Mouse (Mus musculus) kidney, postnatal 25 days (tissue): ENCODE results near the gene Pkm.
A peak's percentile ranks its signal among the peaks of the same experiment; 100 is the strongest.

Experiments
- DNase-seq, 2 experiments: peaks; one replicate each; pipeline ENCODE4 v3.0.0; 2021; ENCODE audit warnings: mixed read lengths in 2 of 2

Pkm gene

DNA sequence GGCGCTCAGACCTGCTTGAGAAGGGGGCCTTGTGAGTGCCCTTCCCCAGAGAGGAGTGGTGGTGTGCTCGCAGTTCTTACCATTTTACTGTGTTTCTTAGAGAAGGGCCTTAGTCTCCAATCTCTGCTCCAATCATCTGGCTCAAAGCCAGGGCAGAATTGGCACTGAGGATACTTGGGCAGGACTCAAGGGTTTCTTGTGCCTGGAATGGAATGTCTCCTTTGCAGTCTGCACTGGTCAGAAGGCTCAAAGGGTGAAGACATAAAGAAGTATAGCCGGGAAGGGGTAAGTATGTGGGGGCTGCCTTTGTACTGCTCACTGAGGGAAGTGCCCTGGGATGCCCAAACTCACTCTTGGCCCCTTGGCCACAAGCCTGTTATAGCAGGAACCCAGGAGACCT, 53.1 kb downstream of the Pkm start:
- peak; percentile 77 to 79 for DNase-seq

DNA sequence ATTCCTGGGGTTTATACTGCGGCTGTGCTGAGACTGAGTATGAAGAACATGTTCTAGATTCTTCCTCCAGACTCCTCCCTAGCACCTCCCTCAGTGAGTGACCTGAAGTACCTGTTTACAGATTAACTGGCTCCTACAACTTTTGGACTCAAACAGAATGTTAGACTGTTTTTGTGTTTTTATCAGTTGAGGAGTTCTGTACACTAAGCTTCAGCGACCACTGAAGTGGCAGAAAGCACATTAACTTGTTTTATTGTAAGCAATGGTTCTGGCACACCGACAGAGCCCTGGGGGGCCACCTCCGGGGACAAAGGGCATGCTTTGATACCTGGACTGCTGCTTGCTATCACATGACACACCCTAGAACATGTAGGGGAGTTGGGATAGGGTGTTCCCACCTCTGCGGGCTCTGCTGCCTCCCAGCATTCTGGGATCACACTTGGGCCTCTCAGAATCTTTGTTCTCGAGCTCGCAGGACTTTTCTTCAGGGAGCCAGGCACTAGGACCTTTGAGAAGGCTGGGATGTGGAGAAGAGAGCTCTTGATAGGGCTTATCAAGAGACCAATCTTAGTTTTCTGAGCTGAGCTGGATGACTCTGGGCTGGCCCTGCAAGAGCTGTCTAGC, 60.2 kb downstream of the Pkm start:
- DNase-seq = peak; percentile 49 to 68

DNA sequence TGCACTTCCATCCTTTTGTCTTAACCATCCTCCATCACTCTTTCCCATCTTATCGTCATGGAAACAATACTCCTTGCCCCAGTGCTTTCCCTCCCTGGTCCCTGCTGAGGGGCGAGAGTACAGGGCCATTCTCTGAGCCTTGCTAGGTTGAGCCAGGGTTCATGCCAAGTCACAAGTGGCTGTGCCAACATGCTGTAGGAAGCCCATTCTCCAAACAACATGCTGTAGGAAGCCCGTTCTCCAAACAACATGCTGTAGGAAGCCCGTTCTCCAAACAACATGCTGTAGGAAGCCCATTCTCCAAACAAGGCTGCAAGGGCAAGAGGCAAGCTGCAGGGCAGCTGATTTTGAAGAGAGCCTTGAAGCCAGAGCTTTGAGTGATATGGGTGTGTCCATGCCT, 62.1 kb downstream of the Pkm start:
- no peak for DNase-seq

DNA sequence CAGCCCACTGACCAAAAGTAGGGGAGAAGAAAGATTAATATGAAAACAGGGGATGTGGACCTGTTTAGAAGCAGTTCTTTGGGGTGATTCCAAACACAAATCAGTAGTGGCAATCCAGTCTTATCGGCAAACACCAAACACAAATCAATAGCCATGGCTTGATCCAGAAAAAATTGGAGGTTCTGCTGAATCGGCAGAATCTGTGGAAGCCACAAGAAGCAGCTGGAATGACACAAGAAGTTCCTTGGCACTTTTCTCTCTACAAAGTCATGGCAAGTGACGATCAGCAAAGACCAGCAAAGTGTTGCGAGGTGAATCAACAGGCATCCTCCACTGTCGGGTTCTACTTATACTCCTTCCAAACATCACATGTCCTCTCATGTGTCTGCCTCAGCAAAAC, 65.0 kb downstream of the Pkm start:
- DNase-seq = no peak

DNA sequence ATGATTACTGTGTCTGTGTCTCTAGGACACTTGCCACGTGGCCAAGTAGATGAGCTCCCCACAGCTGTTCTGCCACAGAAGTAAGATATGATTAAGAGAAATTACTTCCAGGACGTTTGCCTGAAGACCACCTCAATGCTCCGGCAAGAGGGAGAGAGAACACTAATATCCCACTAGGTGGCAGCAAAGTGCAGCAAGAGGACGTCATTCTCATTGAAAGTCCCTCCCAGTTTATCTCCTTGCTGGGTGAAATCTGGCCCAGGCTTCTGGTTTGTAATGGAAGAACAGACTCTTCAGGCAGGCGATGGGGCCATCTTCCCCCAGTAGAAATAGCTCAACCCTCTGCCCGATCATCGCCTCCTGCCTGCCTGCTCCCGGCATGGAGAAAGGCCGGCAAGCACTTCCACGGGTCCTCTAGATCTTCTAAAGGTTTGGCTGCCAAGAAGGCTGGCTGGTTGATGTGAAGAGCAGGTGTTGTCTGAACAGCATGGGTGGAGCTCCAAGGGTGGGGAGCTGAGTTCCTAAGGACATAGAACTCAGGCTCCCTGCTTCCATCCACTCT, 67.0 kb downstream of the Pkm start:
- peak; percentile 78 to 84 for DNase-seq

DNA sequence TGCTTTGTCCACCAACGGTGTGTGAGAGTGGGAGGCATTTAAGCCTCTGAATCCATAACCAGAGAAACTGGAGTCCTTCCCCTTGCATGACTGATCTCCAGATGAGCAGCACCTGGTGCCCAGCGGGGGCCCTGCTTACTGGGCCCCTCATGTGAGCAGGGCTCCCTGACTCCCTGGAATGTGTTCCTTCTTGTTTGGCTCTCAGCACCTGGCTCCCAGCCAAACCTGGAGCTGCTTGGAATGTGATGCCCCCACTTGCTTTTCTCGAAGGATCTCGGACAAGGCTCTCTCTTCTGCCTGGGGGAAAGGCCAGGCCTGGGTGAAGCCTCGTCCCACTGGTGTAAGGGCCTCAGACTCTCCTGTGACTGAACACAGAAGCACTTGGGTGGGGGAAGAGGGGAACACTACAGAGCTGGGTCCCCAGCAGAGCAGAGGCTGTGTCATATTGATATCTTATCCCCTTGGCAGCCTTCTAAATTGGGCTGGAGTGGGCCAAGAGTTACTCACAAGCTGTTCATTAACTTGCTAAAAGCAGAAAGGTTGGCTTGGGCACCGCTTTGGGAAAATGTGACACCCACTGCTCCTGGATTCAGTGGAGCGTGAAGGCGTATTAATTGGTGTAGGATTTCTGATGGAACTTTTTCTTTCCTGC, 67.7 kb downstream of the Pkm start:
- DNase-seq = peak; percentile 90 to 93

DNA sequence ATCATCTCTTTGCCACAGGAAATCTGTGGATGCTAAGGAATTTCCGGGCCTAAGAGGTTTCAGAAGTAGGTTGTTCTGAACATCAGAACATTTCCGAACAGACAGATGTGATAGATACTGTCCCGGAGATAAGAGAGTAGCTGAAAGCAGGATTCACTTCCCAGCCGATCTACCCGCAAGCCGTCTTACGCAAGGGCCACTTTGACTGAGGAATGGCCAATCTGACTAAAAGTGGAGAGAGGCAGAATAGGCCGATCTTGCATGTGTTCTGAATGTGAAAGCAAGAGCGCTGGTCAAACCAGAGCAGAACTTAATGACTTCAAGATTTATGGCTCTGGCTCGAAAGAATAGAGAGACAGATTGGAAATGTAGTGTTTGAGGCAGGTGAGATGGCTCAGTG, 69.3 kb downstream of the Pkm start:
- no peak for DNase-seq

DNA sequence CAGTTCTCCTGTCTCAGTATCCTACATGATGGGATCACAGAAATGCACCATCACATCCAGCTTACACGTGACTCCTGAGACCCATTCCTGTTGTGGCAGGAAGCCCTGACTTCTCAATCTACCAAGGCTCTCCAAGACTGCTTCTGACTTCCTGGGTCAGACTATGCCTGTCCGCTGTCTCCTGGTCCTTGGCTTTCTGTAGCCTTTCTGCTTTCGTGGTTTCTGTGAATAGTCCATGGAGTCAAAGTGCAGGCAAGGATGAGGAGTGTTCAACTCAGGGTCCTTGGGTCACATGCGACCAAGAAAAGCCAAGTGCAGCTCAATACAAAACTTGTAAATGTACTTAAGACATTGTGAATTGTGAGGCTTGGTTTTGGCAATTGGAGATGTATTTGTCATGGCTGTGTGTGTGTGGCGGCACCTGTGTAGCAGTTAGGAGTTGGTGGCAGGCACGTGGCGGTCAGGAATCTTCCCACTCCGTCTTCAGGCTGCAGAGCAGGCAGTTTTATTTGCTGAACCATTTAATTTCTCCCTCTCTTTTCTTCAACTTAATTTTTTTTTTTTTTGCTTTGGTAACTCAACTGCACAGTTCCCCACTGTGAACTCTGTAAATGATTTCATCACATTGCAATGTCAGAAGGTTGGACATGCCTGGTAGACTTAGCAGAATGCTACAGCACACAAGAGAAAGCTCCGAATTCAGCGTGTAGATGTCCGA, 71.6 kb downstream of the Pkm start:
- peak; percentile 60 to 81 for DNase-seq
